Mouse (Mus musculus) R1 (cell line): ENCODE results near the gene Cdca3.
"Not testable (repeated sequence)": the region's sequence is repeated elsewhere in the genome, so short reads cannot be mapped to it uniquely, and the experiment has no call there.

ENCODE experiments used
- DNase-seq: peaks from one replicate; pipeline ENCODE4 v3.0.0-alpha.2; 2018; ENCODE audit warnings: low read depth, low spot score

Cdca3 gene

GRCm38 (mm10) chr6:124809052-124809774 lies 20.1 kb upstream of the Cdca3 start:
- DNase-seq = peak; percentile 53

DNA sequence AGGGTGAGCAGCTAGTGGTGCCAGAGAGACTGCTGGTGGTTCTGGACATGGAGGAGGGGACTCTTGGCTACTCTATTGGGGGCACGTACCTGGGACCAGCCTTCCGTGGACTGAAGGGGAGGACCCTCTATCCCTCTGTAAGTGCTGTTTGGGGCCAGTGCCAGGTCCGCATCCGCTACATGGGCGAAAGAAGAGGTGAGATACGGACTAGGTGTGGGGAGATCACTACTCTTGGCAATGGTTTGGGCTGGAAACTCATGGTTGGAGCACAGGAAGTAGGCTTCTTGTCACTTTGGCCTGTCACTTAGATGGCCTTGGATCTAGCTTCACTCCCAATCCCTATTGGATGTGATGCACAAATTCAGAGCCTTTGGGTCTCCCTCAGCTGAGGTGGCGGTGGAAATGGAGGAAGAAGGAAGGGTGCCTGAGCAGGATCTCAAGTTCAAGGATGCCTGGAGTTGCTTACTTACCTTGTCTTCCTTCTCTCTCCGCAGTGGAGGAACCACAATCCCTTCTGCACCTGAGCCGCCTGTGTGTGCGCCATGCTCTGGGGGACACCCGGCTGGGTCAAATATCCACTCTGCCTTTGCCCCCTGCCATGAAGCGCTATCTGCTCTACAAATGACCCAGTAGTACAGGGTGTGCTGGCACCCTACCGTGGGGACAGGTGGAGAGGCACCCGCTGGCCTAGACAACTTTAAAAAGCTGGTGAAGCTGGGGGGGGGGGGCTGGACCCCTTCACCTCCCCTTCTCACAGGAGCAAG lies 19.4 kb upstream of the Cdca3 start:
- no peak for DNase-seq

DNA sequence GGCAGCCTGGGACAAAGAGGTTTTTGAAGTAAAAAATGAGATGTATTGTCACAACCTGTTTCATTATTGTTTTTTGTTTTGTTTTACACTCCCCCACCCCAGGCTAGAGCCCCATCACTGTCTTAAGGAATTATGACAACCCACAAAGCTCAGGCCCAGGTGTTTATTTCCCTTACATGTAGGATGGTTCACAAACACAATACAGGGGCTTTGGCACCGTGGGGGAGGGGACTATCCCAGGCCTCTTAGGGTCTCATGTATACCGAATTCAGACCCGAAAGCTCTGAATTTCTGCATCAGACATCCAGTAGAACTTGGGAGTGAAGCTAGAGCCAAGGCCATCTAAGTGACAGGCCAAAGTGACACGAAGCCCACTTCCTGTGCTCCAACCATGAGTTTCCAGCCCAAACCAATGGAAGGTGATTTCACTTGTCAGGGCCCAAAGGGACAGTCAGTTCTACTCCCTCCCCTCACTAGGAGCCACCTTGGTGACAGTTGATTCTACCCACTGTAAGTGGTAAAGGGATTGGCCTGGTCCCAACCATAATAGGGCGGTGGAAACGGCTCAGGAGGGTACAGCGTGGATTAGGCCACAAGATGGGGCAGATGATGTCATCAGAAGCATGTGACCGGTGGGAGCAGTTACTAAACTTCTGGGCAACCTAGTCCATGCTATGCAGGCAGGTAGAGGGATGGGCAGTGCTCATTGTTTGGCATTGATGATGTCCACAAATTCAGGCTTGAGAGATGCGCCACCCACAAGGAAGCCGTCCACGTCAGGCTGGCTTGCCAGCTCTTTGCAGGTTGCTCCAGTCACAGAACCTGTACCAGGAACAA lies 18.6 kb upstream of the Cdca3 start:
- DNase-seq = not testable (repeated sequence)

- DNase-seq = no peak
Measured at GRCm38 (mm10) chr6:124811403-124811665, 18.0 kb upstream of the Cdca3 start.

- DNase-seq = no peak
Measured at GRCm38 (mm10) chr6:124811701-124812560, 17.4 kb upstream of the Cdca3 start.

DNA sequence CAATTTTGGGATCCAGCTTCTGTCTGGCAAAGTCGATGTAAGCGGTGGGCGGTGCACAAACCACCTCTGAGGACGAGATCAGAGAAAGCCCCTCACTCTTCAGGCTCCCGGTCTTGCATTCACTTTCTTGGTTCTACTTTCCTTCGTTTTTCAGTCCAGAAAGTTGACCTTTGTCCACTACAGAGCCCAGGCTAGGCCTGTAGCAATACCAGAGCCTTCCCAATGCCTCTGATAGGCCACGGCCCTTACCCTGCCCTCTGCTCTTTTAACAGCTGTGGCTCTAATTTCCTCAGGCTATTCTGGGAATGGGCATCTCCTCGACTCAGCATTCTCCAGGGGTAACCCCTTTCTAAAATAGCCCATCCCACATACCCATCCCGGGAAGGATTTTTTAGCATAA lies 16.5 kb upstream of the Cdca3 start:
- DNase-seq = no peak

DNA sequence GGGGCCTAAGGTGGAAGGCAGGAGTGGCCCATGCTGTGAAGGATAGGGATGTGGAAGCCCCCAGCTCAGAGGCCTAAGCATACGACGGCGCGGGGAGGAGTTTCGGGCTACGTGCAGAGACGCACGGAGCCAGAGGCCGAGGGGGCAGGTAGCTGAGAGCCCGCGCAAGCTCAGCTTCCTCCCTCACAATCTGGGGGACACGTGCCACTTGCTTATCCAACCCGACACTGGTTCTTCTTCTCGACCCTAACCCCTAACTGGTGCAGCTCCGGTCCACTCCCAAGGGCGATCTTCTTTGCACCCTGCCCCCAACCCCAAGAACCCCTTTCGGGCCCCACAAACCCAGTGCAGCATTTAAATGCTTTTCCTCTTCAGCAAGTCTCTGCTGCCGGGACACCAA lies 15.9 kb upstream of the Cdca3 start:
- DNase-seq = peak; percentile 61

DNA sequence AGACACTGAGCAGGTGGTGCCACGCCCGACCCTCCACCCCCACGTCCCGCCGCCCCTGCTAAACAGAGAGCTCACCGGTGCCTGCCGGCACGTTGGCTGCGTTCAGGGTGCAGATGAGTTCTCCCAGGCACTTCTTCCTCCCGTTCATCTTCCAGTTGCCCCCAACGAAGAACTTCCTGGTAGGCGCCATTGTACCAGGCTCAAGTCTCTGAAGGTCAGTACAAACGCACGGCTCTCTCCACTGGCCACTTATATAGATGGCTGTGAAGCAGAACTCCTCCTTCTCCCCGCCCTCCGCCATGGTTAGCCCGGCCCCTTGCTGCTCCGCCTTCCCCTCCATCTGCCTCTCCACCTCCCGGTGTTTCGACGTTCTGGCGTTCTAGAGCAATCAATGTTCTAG lies 15.4 kb upstream of the Cdca3 start, which contains the start of gene Tpi1:
TSS of gene Tpi1 (minus strand) at position 364 of the 400 bp plus-strand sequence.
- peak; percentile 89 for DNase-seq

DNA sequence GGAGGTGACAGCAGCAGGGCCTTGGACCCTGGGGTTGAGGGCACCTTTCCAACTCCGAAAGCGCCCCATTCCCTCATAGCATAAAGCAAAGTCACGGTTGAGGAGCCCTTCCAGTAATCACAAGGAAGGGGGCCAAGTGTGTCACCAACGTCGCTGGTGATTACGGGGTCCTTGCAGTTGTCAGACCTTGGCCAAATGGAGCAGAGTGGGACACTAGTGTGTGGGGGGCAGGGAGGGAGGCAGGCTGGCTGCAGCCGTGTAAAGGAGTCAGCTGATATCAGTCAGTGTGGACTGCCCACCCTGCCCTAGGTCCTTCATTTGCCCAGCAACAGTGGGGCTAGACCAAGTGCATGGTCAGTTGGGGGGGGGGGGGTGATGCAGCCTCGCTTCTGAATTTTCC lies 14.9 kb upstream of the Cdca3 start:
- no peak for DNase-seq

- DNase-seq = no peak
Measured at GRCm38 (mm10) chr6:124814858-124815774, 14.2 kb upstream of the Cdca3 start.

DNA sequence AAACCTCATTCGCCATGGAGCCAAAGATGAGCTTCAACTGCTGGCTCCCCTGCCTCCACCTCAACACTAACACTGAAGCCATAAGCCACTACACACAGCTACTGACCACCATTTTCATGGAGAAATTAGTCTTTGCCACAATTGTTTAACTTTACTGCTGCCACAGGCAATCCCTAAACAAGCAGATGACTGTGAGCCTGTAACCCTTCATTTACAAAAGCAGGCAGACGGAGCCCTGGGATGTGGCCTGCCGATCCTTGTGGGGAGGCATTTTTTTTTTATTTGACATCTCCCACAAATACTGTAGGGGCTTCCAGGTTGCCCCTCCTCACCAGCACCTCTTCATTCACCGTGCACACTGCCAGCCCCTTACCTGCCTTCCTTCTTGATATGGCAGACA lies 12.7 kb upstream of the Cdca3 start:
- DNase-seq = no peak

GRCm38 (mm10) chr6:124817125-124817524 lies 12.2 kb upstream of the Cdca3 start:
- DNase-seq = no peak

GRCm38 (mm10) chr6:124817563-124817962 lies 11.8 kb upstream of the Cdca3 start:
- DNase-seq = no peak

DNA sequence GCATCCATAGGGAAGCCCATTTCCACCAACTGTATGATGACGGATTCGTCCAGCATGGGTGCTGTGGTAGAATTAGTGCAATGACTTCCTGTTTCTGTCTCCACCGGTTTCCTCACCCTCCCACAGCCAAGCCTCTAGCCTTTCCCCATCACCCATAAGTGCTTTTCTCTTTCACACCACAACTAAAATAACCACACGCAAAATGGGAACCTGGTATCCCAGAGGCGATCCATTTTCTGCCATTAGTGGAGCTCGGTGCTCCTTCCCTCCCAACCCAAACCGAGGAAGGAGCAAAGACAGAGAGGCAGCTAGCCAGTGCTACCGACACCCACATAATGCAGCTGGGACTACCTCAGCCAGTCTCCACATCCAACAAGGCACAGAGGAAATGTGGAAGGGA lies 11.4 kb upstream of the Cdca3 start:
- DNase-seq = no peak

- DNase-seq = no peak
Measured at GRCm38 (mm10) chr6:124820891-124821290, 8.5 kb upstream of the Cdca3 start.

DNA sequence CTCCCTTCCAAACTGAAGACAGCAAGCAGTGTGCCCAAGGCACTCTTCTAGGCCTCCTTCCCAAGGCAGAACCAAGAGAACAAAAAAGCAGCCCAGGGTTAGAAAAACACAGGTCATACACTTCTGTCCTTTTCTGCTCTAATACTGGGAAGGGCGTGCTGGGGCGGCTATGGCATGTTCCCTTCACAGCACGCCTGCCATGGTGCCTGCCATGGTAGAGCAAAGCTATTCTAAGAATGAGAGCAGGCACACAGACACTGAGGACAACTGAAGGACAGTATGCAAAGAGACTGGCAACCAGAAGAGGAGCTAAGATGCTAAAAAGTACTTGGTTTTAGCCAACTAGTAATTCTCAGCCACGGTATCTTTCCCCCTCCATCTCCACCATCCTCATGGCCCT lies 7.3 kb upstream of the Cdca3 start:
- no peak for DNase-seq

DNA sequence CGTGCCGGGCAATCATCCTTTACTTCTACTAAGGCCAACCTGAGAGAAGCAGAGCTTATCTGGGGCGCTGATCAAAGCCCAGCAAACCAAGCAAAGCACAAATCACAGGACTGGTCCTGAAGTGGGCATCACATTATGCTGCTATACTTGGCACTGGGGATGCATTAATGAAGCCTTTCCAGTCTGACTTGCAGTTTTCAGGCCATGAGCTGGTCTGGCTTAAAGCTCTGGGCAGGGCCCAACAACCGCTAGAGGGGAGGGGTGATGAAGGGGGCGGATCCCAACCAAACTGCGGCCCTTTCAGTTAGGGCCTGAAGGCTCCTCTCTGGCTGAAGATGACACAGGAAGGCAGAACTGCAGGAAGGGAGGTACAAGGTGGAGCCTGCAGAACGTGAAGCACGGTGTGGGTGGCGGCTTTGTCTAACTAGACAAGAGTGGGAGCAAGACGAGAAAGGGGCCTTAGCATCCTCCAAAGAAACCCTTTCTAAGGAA lies 1.2 kb upstream of the Cdca3 start:
- peak; percentile 88 for DNase-seq

DNA sequence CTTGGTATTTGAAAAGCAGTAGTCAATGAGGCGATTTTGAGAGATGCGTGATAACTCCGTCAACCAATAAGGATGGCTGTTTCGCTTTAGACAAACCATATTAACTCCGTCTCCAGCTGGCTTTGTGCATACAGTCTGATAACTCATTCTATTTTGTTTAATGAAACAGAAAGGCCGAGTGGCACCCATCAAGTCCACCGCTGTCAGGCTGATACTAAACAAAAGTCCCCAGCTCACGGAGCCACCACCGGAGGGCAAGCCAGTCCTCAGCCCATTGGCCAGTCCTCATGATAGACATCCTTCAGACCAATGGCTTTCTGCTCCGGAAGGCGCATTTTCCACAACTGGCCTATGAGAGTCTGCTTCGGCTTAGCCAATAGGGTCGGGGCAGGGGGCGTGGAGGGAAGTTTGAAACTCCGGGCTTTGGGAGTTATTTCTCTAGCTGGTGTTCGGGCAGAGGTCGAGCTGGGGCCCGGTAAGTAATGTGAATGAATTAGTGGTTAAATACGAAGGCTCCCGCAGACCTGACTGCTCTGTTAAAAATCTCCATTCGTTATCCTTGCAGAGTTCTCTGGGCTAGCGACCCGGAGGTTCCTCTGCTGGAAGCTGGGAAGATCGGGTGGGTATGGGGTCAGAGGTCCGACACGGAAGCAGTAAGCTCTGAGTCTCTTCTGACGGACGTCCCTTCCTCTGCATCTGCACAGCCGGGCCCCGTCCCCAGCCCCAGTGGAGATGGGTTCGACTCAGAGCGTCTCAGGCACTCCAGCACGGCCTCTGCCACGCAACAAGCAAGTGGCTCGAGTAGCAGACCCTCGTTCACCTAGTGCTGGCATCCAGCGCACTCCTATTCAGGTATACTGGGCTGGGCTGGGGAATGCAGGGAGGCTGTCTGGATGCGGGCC lies 703 bp downstream of the Cdca3 start:
- DNase-seq = peak; percentile 99

DNA sequence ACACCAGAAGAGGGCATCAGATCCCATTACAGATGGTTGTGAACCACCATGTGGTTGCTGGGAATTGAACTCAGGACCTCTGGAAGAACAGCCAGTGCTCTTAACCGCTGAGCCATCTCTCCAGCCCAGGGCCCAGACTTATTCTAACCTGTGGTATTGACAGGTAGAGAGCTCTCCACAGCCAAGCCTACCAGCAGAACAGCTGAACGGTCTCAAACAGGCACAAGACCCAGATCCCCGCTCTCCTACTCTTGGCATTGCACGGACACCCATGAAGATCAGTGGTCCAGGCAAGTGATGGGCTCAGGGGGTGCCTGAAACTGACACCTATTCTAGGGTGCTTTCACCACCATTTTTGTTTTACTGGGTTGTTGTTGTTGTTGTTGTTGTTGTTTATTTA lies 1.9 kb downstream of the Cdca3 start:
- peak; percentile 11 for DNase-seq
